Mouse (Mus musculus) kidney, embryonic 16.5 days (tissue): ENCODE measurements around the gene Mtf1. TPM values are rescaled to one million over a fixed set of nuclear protein-coding genes. Genes with fewer than 3 reads are reported as not detected.
A peak's percentile ranks its signal among the peaks of the same experiment; 100 is the strongest.

Source experiments
- ATAC-seq: fragments of 200-750 bp; cut with Nextera tagmentation; 2 replicates; pipeline ENCODE4 v1.8.0; 2017; ENCODE audit warnings: moderate TSS enrichment; ENCODE audit not compliant: low FRiP score, low TSS enrichment
- H3K27ac ChIP-seq: fragments of 300-500 bp; sonication (generic); 2 replicates; pipeline ENCODE4 v1.5.1; 2014; ENCODE audit warnings: low read length
- H3K27me3 ChIP-seq: fragments of 300-500 bp; sonication (generic); 2 replicates; pipeline ENCODE4 v1.6.1; 2014; ENCODE audit warnings: low read length, control low read depth, mixed read lengths; ENCODE audit not compliant: insufficient read depth
- H3K36me3 ChIP-seq: fragments of 300-500 bp; sonication (generic); 2 replicates; pipeline ENCODE4 v1.6.1; 2014; ENCODE audit warnings: low read length, control low read depth, mixed read lengths; ENCODE audit not compliant: insufficient read depth
- H3K4me1 ChIP-seq: fragments of 300-500 bp; sonication (generic); 2 replicates; pipeline ENCODE4 v1.6.1; 2014; ENCODE audit warnings: low read length, control low read depth, mixed read lengths; ENCODE audit not compliant: insufficient read depth
- H3K4me2 ChIP-seq: fragments of 300-500 bp; sonication (generic); replicated peaks from 2 replicates; pipeline ENCODE4 v1.6.1; 2014; ENCODE audit warnings: low read depth, low read length
- H3K4me3 ChIP-seq: fragments of 300-500 bp; sonication (generic); 2 replicates; pipeline ENCODE4 v1.5.1; 2014; ENCODE audit warnings: mild to moderate bottlenecking, low read length
- H3K9ac ChIP-seq: fragments of 300-500 bp; sonication (generic); replicated peaks from 2 replicates; pipeline ENCODE4 v1.6.1; 2014; ENCODE audit warnings: low read length
- H3K9me3 ChIP-seq: fragments of 300-500 bp; sonication (generic); 2 replicates; pipeline ENCODE4 v1.6.1; 2016; ENCODE audit warnings: low read length, control low read depth
- WGBS: fragments of 180-500 bp; shearing (Covaris S2); extraction: QIAGEN DNeasy Blood & Tissue Kit; methylation state at CpG from one replicate; pipeline ENCODE4 v1.1.7; 2014; 5-methylcytosine and 5-hydroxymethylcytosine counted together
- polyA plus RNA-seq: library from polyadenylated mRNA; unstranded; fragments of >200 nt; fragmentation: Nextera tagmentation; extraction: Ambion mirVana; gene quantifications from 2 replicates; pipeline ENCODE4 v1.2.1, GENCODE M21; 2015

Gene Mtf1
- polyA plus RNA-seq, 1 experiment from 2014 or later: 14.0 TPM

DNA sequence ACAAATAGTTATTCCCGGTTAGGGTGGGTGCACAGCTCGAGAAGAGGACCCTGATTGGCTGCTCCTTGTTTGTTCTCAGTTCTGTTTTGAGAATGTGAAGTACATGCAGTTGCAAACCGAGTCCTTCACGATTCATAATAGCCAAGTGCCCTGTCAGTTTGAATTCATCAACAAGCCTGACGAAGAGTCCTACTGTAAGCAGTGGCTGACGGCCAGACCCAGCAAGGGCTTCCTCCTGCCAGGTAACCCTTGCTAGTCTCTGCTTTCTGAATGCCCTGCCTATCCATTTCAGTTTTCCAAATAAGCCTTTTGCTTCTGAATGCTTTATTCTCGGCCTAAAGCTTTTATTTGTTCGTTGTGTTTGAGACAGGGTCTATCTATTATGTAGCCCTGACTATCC lies 9.8 kb upstream of the Mtf1 start:
- H3K4me2 ChIP-seq: no peak overlapping the region
- H3K9me3 ChIP-seq: no peaks in the 10 kb centered on the region; the same call in 1 of the 2 replicates
- no peak overlapping the region for H3K9ac ChIP-seq
- H3K4me3 ChIP-seq: no peak overlapping the region
- ATAC-seq: no peak
- H3K27me3 ChIP-seq: no peaks in the 10 kb centered on the region
- H3K36me3 ChIP-seq: peaks cover 43% of the 10 kb centered on the region
- 87% methylated on average over 8 of the region's 8 CpGs for WGBS
- H3K4me1 ChIP-seq: no peaks in the 10 kb centered on the region
- no peak overlapping the region for H3K27ac ChIP-seq

DNA sequence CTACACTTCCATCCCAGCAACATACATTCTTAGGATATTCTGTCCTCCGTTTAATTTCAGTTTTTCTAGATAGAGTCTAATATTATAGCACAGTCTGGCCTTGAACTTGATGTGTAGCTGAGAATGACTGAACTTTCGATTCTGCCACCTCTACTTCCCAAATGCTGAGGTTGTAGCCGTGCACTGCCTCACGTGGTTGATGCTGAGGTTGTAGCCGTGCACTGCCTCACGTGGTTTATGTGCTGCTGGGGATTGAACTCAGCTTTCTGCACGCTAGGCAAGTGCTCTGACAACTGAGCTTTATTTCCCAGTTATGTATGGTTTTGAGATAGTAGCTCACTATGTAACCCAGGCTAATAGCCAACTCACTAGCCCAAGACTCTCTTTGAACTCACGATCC lies 5.8 kb upstream of the Mtf1 start:
- WGBS: 93% methylated on average over 8 of the region's 8 CpGs
- no peak overlapping the region for H3K27ac ChIP-seq
- ATAC-seq: no peak
- H3K36me3 ChIP-seq: peaks cover 46% of the 10 kb centered on the region
- H3K9me3 ChIP-seq: no peaks in the 10 kb centered on the region; the same call in 1 of the 2 replicates
- no peak overlapping the region for H3K4me3 ChIP-seq
- no peak overlapping the region for H3K4me2 ChIP-seq
- no peaks in the 10 kb centered on the region for H3K27me3 ChIP-seq
- no peak overlapping the region for H3K9ac ChIP-seq
- H3K4me1 ChIP-seq: no peaks in the 10 kb centered on the region

DNA sequence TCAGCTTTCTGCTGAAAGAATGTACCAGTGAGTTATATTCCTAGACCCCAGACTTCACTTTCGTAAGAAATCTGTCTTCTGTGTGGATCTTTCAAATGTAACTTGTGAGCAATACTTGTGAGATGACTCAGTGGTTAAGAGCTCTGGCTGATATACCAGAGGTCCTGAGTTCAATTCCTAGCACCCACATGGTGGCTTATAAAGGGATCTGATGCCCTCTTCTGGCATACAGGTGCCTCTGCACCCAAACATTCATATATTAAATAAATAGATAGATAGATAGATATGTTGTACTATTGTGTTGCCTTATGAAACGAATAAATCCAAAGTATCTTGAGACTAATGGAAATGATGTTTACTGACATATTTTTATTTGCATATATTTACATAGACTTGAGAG lies 5.0 kb upstream of the Mtf1 start:
- peaks cover 40% of the 10 kb centered on the region for H3K36me3 ChIP-seq
- H3K27me3 ChIP-seq: no peaks in the 10 kb centered on the region
- H3K27ac ChIP-seq: no peak overlapping the region
- no peak for ATAC-seq
- H3K4me1 ChIP-seq: peaks cover 4% of the 10 kb centered on the region; the same call in 1 of the 2 replicates
- no peak overlapping the region for H3K4me2 ChIP-seq
- no peaks in the 10 kb centered on the region; the same call in 1 of the 2 replicates for H3K9me3 ChIP-seq
- no peak overlapping the region for H3K9ac ChIP-seq
- H3K4me3 ChIP-seq: no peak overlapping the region
- 90% methylated on average over 2 of the region's 2 CpGs for WGBS

DNA sequence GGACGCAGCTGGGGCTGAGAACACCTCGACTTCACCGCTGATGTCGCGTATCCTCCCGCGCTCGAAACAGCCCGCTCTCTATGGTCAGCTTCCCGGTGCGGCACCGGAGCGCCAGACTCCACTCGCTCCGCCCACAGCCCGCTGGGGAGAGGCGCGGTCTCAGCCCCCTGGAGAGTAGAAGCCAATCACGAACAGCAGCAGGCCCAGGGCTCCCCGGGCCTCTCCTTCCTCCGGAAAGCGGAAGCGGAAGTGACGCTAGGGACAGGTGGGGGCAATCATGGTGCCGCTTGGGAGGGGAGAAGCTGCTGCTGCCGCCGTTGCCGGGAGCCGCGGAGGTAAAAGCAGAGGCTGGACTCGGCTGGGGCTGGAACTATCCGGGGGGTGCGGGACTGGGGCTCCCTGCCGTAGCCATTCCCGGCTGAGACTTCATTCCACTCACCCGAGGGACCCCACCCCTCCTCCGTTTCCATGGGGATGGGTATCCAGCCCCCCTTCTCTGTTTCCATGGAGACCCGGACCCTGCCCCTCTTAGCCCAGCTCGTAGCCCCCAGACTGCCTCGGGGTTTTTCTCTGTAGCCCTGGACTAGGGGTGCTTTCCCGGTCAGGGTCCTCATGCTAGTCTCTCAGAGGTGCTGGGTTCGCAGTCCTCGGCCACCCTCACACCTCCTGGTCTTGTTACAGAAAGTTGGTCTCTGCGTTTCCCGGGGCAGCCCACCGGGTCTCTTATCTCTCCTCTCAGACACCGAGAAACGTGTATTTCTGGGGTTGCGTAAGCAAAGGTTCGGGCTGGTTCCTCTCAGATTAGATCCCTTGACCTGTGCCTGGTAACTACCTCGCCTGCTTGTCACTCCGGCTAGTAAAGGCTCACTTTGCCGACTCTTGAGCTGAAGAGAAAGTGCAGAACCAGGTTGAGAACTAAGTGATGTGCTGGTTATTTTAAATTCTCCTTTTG lies 681 bp downstream of the Mtf1 start:
- Histone ChIP-seq H3K9ac (peak overlapping the region; percentile 95), H3K9me3 (no peaks in the 10 kb centered on the region), H3K4me3 (peak overlapping the region; percentile 74), H3K27ac (peak overlapping the region; percentile 98), H3K4me2 (peak overlapping the region; percentile 80), H3K36me3 (peaks cover 30% of the 10 kb centered on the region), H3K27me3 (no peaks in the 10 kb centered on the region), H3K4me1 (peaks cover 11% of the 10 kb centered on the region)
- WGBS: 2% methylated on average over 52 of the region's 53 CpGs
- peak; percentile 100 for ATAC-seq

DNA sequence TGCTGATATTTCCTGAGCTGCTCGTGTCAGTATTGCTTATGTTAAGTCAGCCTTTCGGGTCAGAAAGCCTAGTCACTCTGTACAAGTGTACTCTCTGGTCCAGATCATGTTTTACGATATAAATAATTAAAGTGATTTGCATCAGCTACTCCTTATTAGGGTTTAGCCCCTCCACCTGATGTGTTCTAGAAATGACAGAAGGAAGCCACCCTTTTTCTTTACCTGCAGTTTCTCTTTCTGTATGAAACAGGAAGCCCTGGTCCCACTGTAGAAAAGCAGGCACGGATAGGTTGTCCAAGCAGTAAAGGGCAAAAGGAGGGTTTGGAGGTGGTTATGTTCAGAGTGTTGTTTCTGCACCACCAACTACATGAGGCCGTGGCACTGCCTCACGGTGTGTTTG lies 1.5 kb downstream of the Mtf1 start:
- H3K36me3 ChIP-seq: peaks cover 22% of the 10 kb centered on the region
- H3K4me2 ChIP-seq: peak overlapping the region; percentile 80
- no peaks in the 10 kb centered on the region for H3K9me3 ChIP-seq
- WGBS: 75% methylated on average over 6 of the region's 6 CpGs
- no peaks in the 10 kb centered on the region for H3K27me3 ChIP-seq
- no peak for ATAC-seq
- no peak overlapping the region for H3K27ac ChIP-seq
- peaks cover 11% of the 10 kb centered on the region for H3K4me1 ChIP-seq
- peak overlapping the region; percentile 95 for H3K9ac ChIP-seq
- H3K4me3 ChIP-seq: peak overlapping the region; percentile 74

DNA sequence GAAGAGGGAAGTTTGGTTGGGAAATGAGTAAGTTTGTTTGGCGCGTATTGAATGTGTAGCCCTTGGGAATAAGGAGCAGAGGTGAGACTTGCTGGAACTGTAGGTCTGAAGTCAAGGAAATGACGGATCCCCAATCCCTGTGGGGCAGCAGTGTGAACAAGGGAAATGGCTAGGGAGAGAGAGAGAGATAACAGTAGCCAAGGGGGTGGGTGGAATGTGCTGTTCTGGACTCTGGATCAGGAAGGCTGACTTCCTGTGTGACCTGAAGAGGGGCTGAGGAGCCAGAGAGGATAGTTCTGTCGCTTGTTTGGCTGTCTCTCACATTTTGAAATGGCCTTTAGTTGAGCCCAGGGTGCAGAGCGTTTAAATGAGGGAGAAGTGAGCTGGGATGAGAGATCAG lies 6.6 kb downstream of the Mtf1 start:
- no peak for ATAC-seq
- no peak overlapping the region for H3K4me3 ChIP-seq
- no peak overlapping the region for H3K4me2 ChIP-seq
- peaks cover 1% of the 10 kb centered on the region for H3K4me1 ChIP-seq
- H3K9me3 ChIP-seq: no peaks in the 10 kb centered on the region
- H3K9ac ChIP-seq: no peak overlapping the region
- peaks cover 22% of the 10 kb centered on the region for H3K36me3 ChIP-seq
- H3K27me3 ChIP-seq: no peaks in the 10 kb centered on the region
- WGBS: 77% methylated on average over 5 of the region's 5 CpGs
- H3K27ac ChIP-seq: no peak overlapping the region

DNA sequence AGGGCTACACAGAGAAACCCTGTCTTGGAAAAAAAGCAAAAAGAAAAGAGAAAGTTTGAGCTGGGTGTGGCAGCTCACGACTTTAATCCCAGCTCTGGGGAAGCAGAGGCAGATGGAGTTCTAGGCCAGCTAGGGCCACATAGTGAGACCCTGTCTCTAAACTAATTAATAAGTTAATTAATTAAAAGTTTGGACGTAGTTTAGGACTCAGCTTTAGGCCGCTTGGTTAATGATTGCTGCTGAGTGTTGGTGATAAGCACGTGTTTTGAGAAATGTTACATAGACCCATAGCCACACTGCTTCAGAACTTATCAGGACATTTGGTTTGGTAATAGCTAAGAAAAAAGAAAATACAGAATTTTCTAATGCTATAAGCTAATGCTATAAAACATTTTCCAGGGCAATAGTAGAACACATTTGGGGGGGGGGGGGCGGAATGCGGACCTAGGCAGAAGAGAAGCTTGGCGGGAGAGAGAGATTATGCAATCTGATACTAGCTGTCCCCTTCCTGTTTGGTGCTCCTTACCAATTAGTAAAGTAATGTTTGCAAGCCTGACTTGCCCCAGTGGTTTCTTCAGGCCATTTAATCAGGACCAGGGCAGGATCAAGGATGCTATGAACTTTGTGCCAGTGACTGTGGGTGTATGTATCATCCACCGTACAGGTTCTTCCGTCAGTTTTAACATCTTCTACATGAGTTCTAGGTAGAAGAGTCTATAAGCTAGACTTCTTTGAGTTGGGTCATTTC lies 7.4 kb downstream of the Mtf1 start:
- no peak overlapping the region for H3K4me2 ChIP-seq

DNA sequence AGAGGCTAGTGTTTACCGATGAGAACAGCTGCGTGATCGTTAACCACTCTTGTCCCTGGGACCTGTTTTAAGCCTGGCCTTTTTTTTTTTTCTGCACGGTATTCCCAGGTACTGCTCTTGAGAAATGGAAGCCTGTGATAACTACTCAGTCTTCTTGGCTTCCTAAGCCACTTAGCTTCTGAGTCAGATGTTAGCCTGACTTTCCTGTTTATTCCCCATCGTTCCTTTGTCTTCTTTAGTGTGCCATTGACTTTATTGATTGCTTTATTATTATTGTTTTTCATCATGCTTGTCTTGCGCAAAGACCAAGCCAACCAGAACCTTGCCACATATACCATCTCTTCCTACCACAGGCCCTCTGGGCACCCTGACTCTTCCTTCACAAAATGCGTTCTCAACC lies 8.2 kb downstream of the Mtf1 start:
- Histone ChIP-seq H3K9ac (no peak overlapping the region), H3K36me3 (peaks cover 20% of the 10 kb centered on the region), H3K9me3 (no peaks in the 10 kb centered on the region), H3K4me1 (no peaks in the 10 kb centered on the region), H3K27me3 (no peaks in the 10 kb centered on the region), H3K4me3 (no peak overlapping the region), H3K4me2 (no peak overlapping the region), H3K27ac (no peak overlapping the region)
- 92% methylated on average over 7 of the region's 7 CpGs for WGBS
- no peak for ATAC-seq

More for the DNA sequence above, 7.4 kb downstream of the Mtf1 start:
- Histone ChIP-seq H3K36me3 (peaks cover 26% of the 10 kb centered on the region), H3K27ac (no peak overlapping the region), H3K9ac (no peak overlapping the region), H3K27me3 (no peaks in the 10 kb centered on the region), H3K9me3 (no peaks in the 10 kb centered on the region), H3K4me3 (no peak overlapping the region), H3K4me1 (no peaks in the 10 kb centered on the region)
- no peak for ATAC-seq
- 73% methylated on average over 9 of the region's 9 CpGs for WGBS

DNA sequence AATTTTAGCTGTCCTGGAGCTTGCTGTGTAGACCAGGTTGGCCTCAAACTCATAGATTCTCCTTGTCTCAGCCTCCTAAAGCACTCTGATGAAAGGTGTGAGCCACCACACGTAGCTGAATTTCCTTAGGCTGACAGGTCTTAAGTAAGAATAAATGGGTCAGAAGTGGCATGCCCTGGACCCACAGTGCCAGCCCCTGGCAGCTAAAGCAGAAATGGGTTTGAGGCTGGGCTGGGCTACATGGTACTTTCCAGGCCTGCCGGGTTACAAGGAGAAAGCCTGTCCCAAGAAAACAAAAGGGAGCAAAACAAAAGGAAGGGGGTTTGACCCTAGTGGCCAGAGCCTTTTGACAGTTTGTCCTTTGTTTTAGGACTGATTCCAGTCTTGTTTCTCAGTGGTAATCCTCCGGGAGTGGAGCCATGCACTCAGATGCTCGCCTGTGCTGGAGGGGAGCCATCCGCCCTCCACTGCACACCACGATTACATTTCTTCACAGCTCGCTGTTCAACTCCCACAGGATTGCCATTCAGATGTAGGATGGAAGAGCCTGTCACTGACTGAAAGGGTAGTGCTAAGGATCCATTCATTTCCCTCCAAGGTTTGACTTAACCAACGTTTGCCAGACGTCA lies 9.6 kb downstream of the Mtf1 start:
- no peak overlapping the region for H3K4me3 ChIP-seq
- no peaks in the 10 kb centered on the region for H3K27me3 ChIP-seq
- ATAC-seq: no peak
- H3K4me2 ChIP-seq: no peak overlapping the region
- H3K4me1 ChIP-seq: no peaks in the 10 kb centered on the region
- 0 out of 2 replicates have a peak overlapping the region, but pooled peaks have one; percentile 25 for H3K9ac ChIP-seq
- no peak overlapping the region for H3K27ac ChIP-seq
- no peaks in the 10 kb centered on the region for H3K9me3 ChIP-seq
- peaks cover 13% of the 10 kb centered on the region for H3K36me3 ChIP-seq
- 74% methylated on average over 9 of the region's 9 CpGs for WGBS
